8 mouse cellular contexts compared by ENCODE assay signal in genomic region chr8:84977435-84978247, GRCm38 (mm10). TPM values are rescaled to one million over a fixed set of nuclear protein-coding genes. Genes with fewer than 3 reads are reported as not detected.
DNase-seq lines count a peak whose midpoint lies in the region; ATAC-seq and TF ChIP-seq lines count a peak whose summit lies in the region.

No protein-coding gene starts in this region.

- H3K4me2 ChIP-seq in midbrain, postnatal 0 days (ENCODE audit: low read depth, low read length, poor library complexity, severe bottlenecking), result peak overlapping the region; percentile 100
- peak overlapping the region; percentile 96 for H3K4me2 ChIP-seq in stomach, postnatal 0 days (replicated peaks; ENCODE audit: low read depth)

- DNase-seq in ovary, adult 18-20 months (ENCODE audit: low spot score), result peak; percentile 38
- DNase-seq in ovary, postnatal 14 days (ENCODE audit: low spot score), result no peak
- peak; percentile 80 for DNase-seq in embryo, embryonic 10 days (ENCODE audit: low spot score)
- peak; percentile 68 for DNase-seq in heart, adult 8-10 months (ENCODE audit: low spot score)
- peak; percentile 75 for DNase-seq in kidney, adult 2 months
- peak; percentile 71 for DNase-seq in liver, adult 2 months (ENCODE audit: extremely low read depth, low read depth, low spot score)
- peak; percentile 56 for DNase-seq in midbrain, postnatal 0 days (ENCODE audit: low spot score)
- peak; percentile 73 for DNase-seq in stomach, postnatal 0 days (ENCODE audit: low spot score)

- H3K27me3 ChIP-seq in kidney, adult 2 months (replicated peaks; ENCODE audit: control insufficient read depth, insufficient read depth, low read length), result no peaks in the 10 kb centered on the region
- no peaks in the 10 kb centered on the region for H3K27me3 ChIP-seq in liver, adult 2 months (ENCODE audit: control insufficient read depth, insufficient read depth, low read length)
- no peaks in the 10 kb centered on the region for H3K27me3 ChIP-seq in midbrain, postnatal 0 days (ENCODE audit: insufficient read depth, low read length)
- no peaks in the 10 kb centered on the region for H3K27me3 ChIP-seq in stomach, postnatal 0 days (ENCODE audit: control insufficient read depth, insufficient read depth, low read length)

- no peaks in the 10 kb centered on the region for H3K36me3 ChIP-seq in kidney, adult 2 months (ENCODE audit: control insufficient read depth, insufficient read depth, low read length)
- H3K36me3 ChIP-seq in liver, adult 2 months (ENCODE audit: control insufficient read depth, insufficient read depth, low read length), result no peaks in the 10 kb centered on the region
- H3K36me3 ChIP-seq in midbrain, postnatal 0 days (ENCODE audit: insufficient read depth, low read length), result peaks cover 7% of the 10 kb centered on the region; the same call in 1 of the 2 replicates
- H3K36me3 ChIP-seq in stomach, postnatal 0 days (ENCODE audit: control insufficient read depth, insufficient read depth, low read length), result no peaks in the 10 kb centered on the region; the same call in 1 of the 2 replicates

- peak overlapping the region; percentile 43 for H3K4me3 ChIP-seq in kidney, adult 2 months (ENCODE audit: insufficient read depth, low read depth, low read length)
- H3K4me3 ChIP-seq in liver, adult 2 months (ENCODE audit: insufficient read depth, low read depth, low read length), result peak overlapping the region; percentile 93
- peak overlapping the region; percentile 56 for H3K4me3 ChIP-seq in midbrain, postnatal 0 days (ENCODE audit: low read depth, low read length)
- peak overlapping the region; percentile 80 for H3K4me3 ChIP-seq in stomach, postnatal 0 days (ENCODE audit: low read depth, low read length)

- peaks cover 10% of the 10 kb centered on the region; the same call in 1 of the 2 replicates for H3K79me2 ChIP-seq in liver, adult 2 months (ENCODE audit: control insufficient read depth, insufficient read depth, low read length)

- H3K27ac ChIP-seq in kidney, adult 2 months (ENCODE audit: insufficient read depth, low read depth, low read length), result peak overlapping the region; percentile 94
- peak overlapping the region; percentile 83 for H3K27ac ChIP-seq in liver, adult 2 months (replicated peaks; ENCODE audit: insufficient read depth, low read depth, low read length)
- peak overlapping the region; percentile 55 for H3K27ac ChIP-seq in midbrain, postnatal 0 days (ENCODE audit: low read depth, low read length)
- H3K27ac ChIP-seq in stomach, postnatal 0 days (replicated peaks), result peak overlapping the region; percentile 98

- TF ChIP-seq POLR2A in kidney, adult 2 months (IDR thresholded peaks at IDR 0.05; ENCODE audit: low read depth, low read length), result peak; percentile 20
- TF ChIP-seq POLR2A in liver, adult 2 months (IDR thresholded peaks at IDR 0.05; ENCODE audit: extremely low read depth, insufficient read depth, low read length), result no peak

- no peak for TF ChIP-seq CTCF in kidney, adult 2 months (conservative IDR thresholded peaks at IDR 0.05; ENCODE audit: insufficient read depth, insufficient read length, low read depth, low read length)
- TF ChIP-seq CTCF in liver, adult 2 months (IDR thresholded peaks at IDR 0.05; ENCODE audit: low read depth, low read length), result no peak
- TF ChIP-seq CTCF in midbrain, postnatal 0 days (IDR thresholded peaks at IDR 0.05), result no peak
- TF ChIP-seq CTCF in stomach, postnatal 0 days (IDR thresholded peaks at IDR 0.05; ENCODE audit: low read depth), result no peak

- TF ChIP-seq EP300 in stomach, postnatal 0 days (optimal IDR thresholded peaks at IDR 0.05), result no peak

- peak overlapping the region; percentile 92 for H3K9ac ChIP-seq in liver, adult 2 months (ENCODE audit: low read depth, low read length)
- peak overlapping the region; percentile 66 for H3K9ac ChIP-seq in midbrain, postnatal 0 days (replicated peaks; ENCODE audit: low read length, poor library complexity, severe bottlenecking)
- H3K9ac ChIP-seq in stomach, postnatal 0 days (ENCODE audit: low read length), result peak overlapping the region; percentile 94

- no peaks in the 10 kb centered on the region for H3K9me3 ChIP-seq in midbrain, postnatal 0 days (ENCODE audit: low read length)
- H3K9me3 ChIP-seq in stomach, postnatal 0 days (ENCODE audit: control insufficient read depth, low read length), result no peaks in the 10 kb centered on the region

- H3K4me1 ChIP-seq in kidney, adult 2 months (ENCODE audit: control insufficient read depth, insufficient read depth, low read length), result peaks cover 40% of the 10 kb centered on the region
- peaks cover 26% of the 10 kb centered on the region for H3K4me1 ChIP-seq in liver, adult 2 months (ENCODE audit: control insufficient read depth, insufficient read depth, low read length)
- H3K4me1 ChIP-seq in midbrain, postnatal 0 days (ENCODE audit: insufficient read depth, low read length), result peaks cover 25% of the 10 kb centered on the region
- H3K4me1 ChIP-seq in stomach, postnatal 0 days (replicated peaks; ENCODE audit: control insufficient read depth, insufficient read depth), result peaks cover 29% of the 10 kb centered on the region

- whole genome bisulfite sequencing in kidney, adult 2 months, result under 1% methylated on average over 70 of the region's 70 CpGs
- under 1% methylated on average over 69 of the region's 70 CpGs for WGBS in liver, adult 2 months
- 1% methylated on average over 69 of the region's 70 CpGs for WGBS in midbrain, postnatal 0 days
- WGBS in stomach, postnatal 0 days, result under 1% methylated on average over 65 of the region's 70 CpGs

- ATAC-seq in midbrain, postnatal 0 days (ENCODE audit: low FRiP score), result no peak
- no peak for ATAC-seq in stomach, postnatal 0 days (ENCODE audit: low FRiP score, low TSS enrichment)

RNA-seq across cellular contexts. Expression of gene Junb, which starts 0.9 kb away (rescaled TPM):
- 10 to 100 TPM; 17.8 to 32.3 (median 23.9) TPM for total RNA-seq in heart, adult 8-10 months (2022)
- polyA plus RNA-seq in kidney, adult 2 months (2012; rRNA removed), result 19.2 and 20.9 TPM in 2 replicates
- total RNA-seq in liver, adult 2 months (2014; rRNA removed), result 29.5 and 45.6 TPM in 2 replicates
- polyA plus RNA-seq in liver, adult 2 months (2012; rRNA removed), result 12.3 and 17.9 TPM in 2 replicates
- 11.3 and 15.9 TPM in 2 replicates for total RNA-seq in midbrain, postnatal 0 days (2014; rRNA removed)
- polyA plus RNA-seq in midbrain, postnatal 0 days (2015; fragmentation: Nextera tagmentation; extraction: Ambion mirVana), result 5.3 and 6.1 TPM in 2 replicates
- 88.5 and 95.9 TPM in 2 replicates for polyA plus RNA-seq in stomach, postnatal 0 days (2015; fragmentation: Nextera tagmentation; extraction: Ambion mirVana)

RNA-seq across cellular contexts. Expression of gene Rnaseh2a, which starts 8.1 kb away (rescaled TPM):
- total RNA-seq in heart, adult 8-10 months (2022), result 10 to 100 TPM; 41.9 to 61.3 (median 55.0) TPM
- polyA plus RNA-seq in kidney, adult 2 months (2012; rRNA removed), result 29.4 and 34.4 TPM in 2 replicates
- 17.1 and 24.5 TPM in 2 replicates for total RNA-seq in liver, adult 2 months (2014; rRNA removed)
- 25.6 and 28.3 TPM in 2 replicates for polyA plus RNA-seq in liver, adult 2 months (2012; rRNA removed)
- total RNA-seq in midbrain, postnatal 0 days (2014; rRNA removed), result 40.5 and 48.9 TPM in 2 replicates
- 36.5 and 39.7 TPM in 2 replicates for polyA plus RNA-seq in midbrain, postnatal 0 days (2015; fragmentation: Nextera tagmentation; extraction: Ambion mirVana)
- polyA plus RNA-seq in stomach, postnatal 0 days (2015; fragmentation: Nextera tagmentation; extraction: Ambion mirVana), result 79.4 and 80.1 TPM in 2 replicates

RNA-seq across cellular contexts. Expression of gene Prdx2, which starts 8.3 kb away (rescaled TPM):
- 100 to 1,000 TPM; 644 to 711 (median 676) TPM for total RNA-seq in heart, adult 8-10 months (2022)
- 304 and 376 TPM in 2 replicates for polyA plus RNA-seq in kidney, adult 2 months (2012; rRNA removed)
- 135 and 157 TPM in 2 replicates for total RNA-seq in liver, adult 2 months (2014; rRNA removed)
- 110 and 142 TPM in 2 replicates for polyA plus RNA-seq in liver, adult 2 months (2012; rRNA removed)
- 720 and 802 TPM in 2 replicates for total RNA-seq in midbrain, postnatal 0 days (2014; rRNA removed)
- polyA plus RNA-seq in midbrain, postnatal 0 days (2015; fragmentation: Nextera tagmentation; extraction: Ambion mirVana), result 904 and 934 TPM in 2 replicates
- polyA plus RNA-seq in stomach, postnatal 0 days (2015; fragmentation: Nextera tagmentation; extraction: Ambion mirVana), result 370 and 376 TPM in 2 replicates

RNA-seq across cellular contexts. Expression of gene Gm49661, which starts 8.4 kb away (rescaled TPM):
- total RNA-seq in heart, adult 8-10 months (2022), result 1 to 10 TPM in 2 of 4 experiments, not detected in 2; 2.4 to 5.9 TPM
- polyA plus RNA-seq in kidney, adult 2 months (2012; rRNA removed), result not detected in 2 replicates
- total RNA-seq in liver, adult 2 months (2014; rRNA removed), result not detected in 2 replicates
- polyA plus RNA-seq in liver, adult 2 months (2012; rRNA removed), result 1.0 TPM in 1 of 2 replicates, not detected in the other
- total RNA-seq in midbrain, postnatal 0 days (2014; rRNA removed), result not detected in 2 replicates
- not detected in 2 replicates for polyA plus RNA-seq in midbrain, postnatal 0 days (2015; fragmentation: Nextera tagmentation; extraction: Ambion mirVana)
- not detected in 2 replicates for polyA plus RNA-seq in stomach, postnatal 0 days (2015; fragmentation: Nextera tagmentation; extraction: Ambion mirVana)

RNA-seq across cellular contexts. Expression of gene Hook2, which starts 12.8 kb away (rescaled TPM):
- total RNA-seq in heart, adult 8-10 months (2022), result 1 to 10 TPM; 1.9 to 3.5 (median 2.7) TPM
- polyA plus RNA-seq in kidney, adult 2 months (2012; rRNA removed), result 34.5 and 34.6 TPM in 2 replicates
- total RNA-seq in liver, adult 2 months (2014; rRNA removed), result 12.4 and 14.2 TPM in 2 replicates
- polyA plus RNA-seq in liver, adult 2 months (2012; rRNA removed), result 9.6 and 12.5 TPM in 2 replicates
- 21.4 and 32.5 TPM in 2 replicates for total RNA-seq in midbrain, postnatal 0 days (2014; rRNA removed)
- polyA plus RNA-seq in midbrain, postnatal 0 days (2015; fragmentation: Nextera tagmentation; extraction: Ambion mirVana), result 40.1 and 41.3 TPM in 2 replicates
- polyA plus RNA-seq in stomach, postnatal 0 days (2015; fragmentation: Nextera tagmentation; extraction: Ambion mirVana), result 28.8 and 30.9 TPM in 2 replicates

Comparison
In these comparisons a context has a peak if more than half of its experiments do, and no peak if none do; other contexts are left out.
1. H3K4me3 ChIP-seq: peak in every context shown above with its lines; median percentile 93 in liver, adult 2 months; 80 in stomach, postnatal 0 days; 56 in midbrain, postnatal 0 days; 43 in kidney, adult 2 months.